Mouse (Mus musculus) cerebellum, postnatal 10 days (tissue): ENCODE measurements at regions not wholly inside any gene's neighbourhood (a gene's known extent, or its start where the extent isn't known, plus 50 kb on each side); places are given as distances from the start of the nearest gene placed in this dataset.

Source experiments
- DNase-seq, 2 experiments: peaks; one replicate each; pipeline ENCODE4 v3.0.0; 2021; ENCODE audit warnings: mixed read lengths in 2 of 2

DNA sequence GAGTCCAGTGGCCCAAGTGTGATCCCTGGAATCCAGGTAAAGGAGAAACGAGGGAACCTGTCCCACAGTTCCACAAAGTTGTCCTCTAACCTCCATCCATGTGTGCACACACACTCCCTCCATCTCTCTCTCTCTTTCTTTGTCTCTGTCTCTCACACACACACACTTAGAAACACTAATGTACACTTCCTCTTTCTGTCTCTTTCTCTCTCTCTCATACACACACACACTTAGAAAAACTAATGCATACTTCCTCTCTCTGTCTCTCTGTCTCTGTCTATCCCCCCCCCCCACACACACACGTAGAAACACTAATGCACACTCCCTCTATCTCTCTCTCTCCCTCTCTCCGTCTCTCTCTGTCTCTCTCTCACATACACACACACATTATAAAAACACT, 61.2 kb upstream of the Bmp2k start:
- no peak for DNase-seq

DNA sequence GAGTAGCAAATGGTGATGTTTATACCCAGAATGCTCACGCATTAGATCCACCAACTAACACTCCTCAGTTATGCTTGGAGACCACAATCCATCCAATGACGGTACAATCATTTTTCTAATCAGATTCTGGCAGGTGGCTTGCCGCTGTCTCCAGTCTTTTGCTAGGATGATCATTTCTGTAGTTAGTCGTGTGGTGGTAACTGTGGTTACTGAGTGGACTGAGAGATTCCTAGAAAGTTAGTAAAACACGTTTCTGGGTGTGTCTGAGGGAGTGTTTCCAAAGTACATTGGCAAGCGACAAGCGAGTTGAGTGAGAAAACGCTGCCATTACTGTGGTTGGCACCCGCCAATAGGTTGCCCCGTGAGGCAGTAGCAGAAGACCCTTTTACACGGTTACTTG, 58.8 kb upstream of the Bmp2k start:
- no peak for DNase-seq

DNA sequence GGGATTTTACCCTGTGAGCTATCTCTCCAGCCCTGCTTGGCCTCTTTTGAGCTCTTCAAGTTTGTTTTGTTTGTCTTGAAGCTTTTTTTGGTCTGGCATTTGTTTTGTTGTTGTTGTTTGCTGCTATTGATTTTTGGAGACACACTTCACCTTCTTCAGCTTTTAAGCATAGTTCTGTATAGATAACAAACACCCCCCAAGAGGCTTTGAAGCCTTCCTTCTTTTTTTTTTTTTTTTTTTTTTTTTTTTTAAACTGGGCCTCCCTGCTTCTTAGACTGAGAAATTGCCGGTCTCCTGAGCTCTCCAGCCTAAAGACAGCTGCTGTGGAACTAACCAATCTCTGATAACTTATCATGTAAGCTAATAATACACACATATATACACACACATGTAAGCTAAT, 58.2 kb upstream of the Bmp2k start:
- no peak for DNase-seq

GRCm38 (mm10) chr5:96940170-96941086, 57.1 kb upstream of the Bmp2k start:
- DNase-seq = peak; percentile 65

- peak; percentile 34 to 39 for DNase-seq
These were observed 56.4 kb upstream of the Bmp2k start for GRCm38 (mm10) chr5:96941087-96941468.

DNA sequence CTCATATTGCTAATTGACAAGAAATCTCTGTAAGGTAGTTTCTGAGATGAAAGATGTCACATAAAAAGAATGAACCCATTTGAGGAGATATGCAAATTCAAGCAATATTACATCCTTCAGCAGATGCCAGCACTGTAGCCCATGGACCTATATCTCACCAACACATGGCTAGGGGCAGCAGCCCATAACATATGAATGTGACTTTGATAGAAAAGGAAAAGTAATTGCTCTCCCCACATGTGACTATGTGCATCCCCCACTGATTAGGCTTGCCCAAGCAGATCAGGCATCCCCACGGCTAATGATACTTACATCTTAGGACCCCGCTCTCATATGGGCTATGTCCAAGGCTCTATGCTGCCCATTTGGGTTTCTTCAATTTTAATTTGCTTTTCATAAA, 56.0 kb upstream of the Bmp2k start:
- peak in 1 of 2 experiments; percentile 6 for DNase-seq
